Mouse (Mus musculus): ENCODE results near the gene Rbm33.

The Rbm33 gene

GRCm38 (mm10) chr5:28316722-28317245 is at the start of gene Rbm33:
TSS of gene Rbm33 (plus strand) at chr5:28317121.
- peak; percentile 80 for DNase-seq (ENCODE audit: low spot score)

GRCm38 (mm10) chr5:28267576-28267975 is 49.3 kb upstream of the Rbm33 start:
- no peak for DNase-seq (ENCODE audit: low spot score)

- no peak for DNase-seq (ENCODE audit: low spot score)
Observed at GRCm38 (mm10) chr5:28269469-28269991, 47.4 kb upstream of the Rbm33 start.

- no peak for DNase-seq (ENCODE audit: low spot score)
Observed at GRCm38 (mm10) chr5:28272836-28273235, 44.1 kb upstream of the Rbm33 start.

GRCm38 (mm10) chr5:28277279-28277678 is 39.6 kb upstream of the Rbm33 start:
- no peak for DNase-seq (ENCODE audit: low spot score)

- no peak for DNase-seq (ENCODE audit: low spot score)
Observed at GRCm38 (mm10) chr5:28289111-28289510, 27.8 kb upstream of the Rbm33 start.

- no peak for DNase-seq (ENCODE audit: low spot score)
Observed at GRCm38 (mm10) chr5:28290630-28291029, 26.3 kb upstream of the Rbm33 start.

- no peak for DNase-seq (ENCODE audit: low spot score)
Observed at GRCm38 (mm10) chr5:28291118-28291850, 25.6 kb upstream of the Rbm33 start.

GRCm38 (mm10) chr5:28292281-28292680 is 24.6 kb upstream of the Rbm33 start:
- DNase-seq (ENCODE audit: low spot score) = no peak

- DNase-seq (ENCODE audit: low spot score) = peak; percentile 69
Observed at GRCm38 (mm10) chr5:28293990-28294389, 22.9 kb upstream of the Rbm33 start.

- DNase-seq (ENCODE audit: low spot score) = no peak
Observed at GRCm38 (mm10) chr5:28298161-28298560, 18.8 kb upstream of the Rbm33 start.

GRCm38 (mm10) chr5:28298693-28299092 is 18.2 kb upstream of the Rbm33 start:
- DNase-seq (ENCODE audit: low spot score) = no peak

- DNase-seq (ENCODE audit: low spot score) = no peak
Observed at GRCm38 (mm10) chr5:28299346-28299745, 17.6 kb upstream of the Rbm33 start.

GRCm38 (mm10) chr5:28302671-28303070 is 14.2 kb upstream of the Rbm33 start:
- no peak for DNase-seq (ENCODE audit: low spot score)

- no peak for DNase-seq (ENCODE audit: low spot score)
Observed at GRCm38 (mm10) chr5:28304551-28304950, 12.4 kb upstream of the Rbm33 start.

GRCm38 (mm10) chr5:28315526-28315925 is 1.4 kb upstream of the Rbm33 start:
- DNase-seq (ENCODE audit: low spot score) = no peak

- DNase-seq (ENCODE audit: low spot score) = no peak
Observed at GRCm38 (mm10) chr5:28316151-28316721, 685 bp upstream of the Rbm33 start.

GRCm38 (mm10) chr5:28317253-28317916 is 464 bp downstream of the Rbm33 start:
- no peak for DNase-seq (ENCODE audit: low spot score)

- DNase-seq (ENCODE audit: low spot score) = no peak
Observed at GRCm38 (mm10) chr5:28317917-28318267, 971 bp downstream of the Rbm33 start.

- no peak for DNase-seq (ENCODE audit: low spot score)
Observed at GRCm38 (mm10) chr5:28318671-28319070, 1.8 kb downstream of the Rbm33 start.

GRCm38 (mm10) chr5:28321769-28322168 is 4.8 kb downstream of the Rbm33 start:
- DNase-seq (ENCODE audit: low spot score) = no peak

- no peak for DNase-seq (ENCODE audit: low spot score)
Observed at GRCm38 (mm10) chr5:28322189-28322588, 5.3 kb downstream of the Rbm33 start.

GRCm38 (mm10) chr5:28323822-28324221 is 6.9 kb downstream of the Rbm33 start:
- no peak for DNase-seq (ENCODE audit: low spot score)
